In genomic region chr12:109839126-109839587, GRCm38 (mm10) we compare ENCODE assay signal across 8 mouse cellular contexts.
DNase-seq lines count a peak whose midpoint lies in the region; ATAC-seq and TF ChIP-seq lines count a peak whose summit lies in the region.
"Had no signal": no experiment of that assay in that cellular context is flagged by ENCODE, and none has a peak within 500 bp of the region (broad histone marks: within the 10 kb centered on the region; RNA-seq: fewer than 3 reads in every experiment).

No protein-coding gene starts in this region.

- no peak for DNase-seq in lung, adult 18-20 months
- DNase-seq in midbrain, postnatal 0 days (ENCODE audit: low spot score) = peak; percentile 81
- no peak for DNase-seq in adipocyte (ENCODE audit: low spot score)
- DNase-seq in cerebellum, adult 11-12 months = no peak
- DNase-seq: layer of hippocampus, adult 9-11 months had no signal

- H3K9ac ChIP-seq in lung, embryonic 16.5 days (ENCODE audit: low read length) = no peak overlapping the region
- H3K9ac ChIP-seq in forebrain, embryonic 13.5 days = no peak overlapping the region
- no peak overlapping the region for H3K9ac ChIP-seq in hindbrain, embryonic 16.5 days (ENCODE audit: low read depth, low read length)
- no peak overlapping the region for H3K9ac ChIP-seq in midbrain, postnatal 0 days (replicated peaks; ENCODE audit: low read length, poor library complexity, severe bottlenecking)

- H3K9me3 ChIP-seq in lung, embryonic 16.5 days (ENCODE audit: control insufficient read depth, low read length) = no peaks in the 10 kb centered on the region
- H3K9me3 ChIP-seq in forebrain, embryonic 13.5 days (replicated peaks) = no peaks in the 10 kb centered on the region
- H3K9me3 ChIP-seq in hindbrain, embryonic 16.5 days (ENCODE audit: control insufficient read depth, low read length) = no peaks in the 10 kb centered on the region
- no peaks in the 10 kb centered on the region for H3K9me3 ChIP-seq in midbrain, postnatal 0 days (ENCODE audit: low read length)

- peak; percentile 87 for ATAC-seq in lung, embryonic 16.5 days (ENCODE audit: low read depth)
- peak; percentile 84 for ATAC-seq in forebrain, embryonic 13.5 days
- ATAC-seq in hindbrain, embryonic 16.5 days = peak; percentile 70
- no peak for ATAC-seq in midbrain, postnatal 0 days (ENCODE audit: low FRiP score)

- WGBS in lung, embryonic 16.5 days = 22% methylated on average over 9 of the region's 9 CpGs
- 9% methylated on average over 9 of the region's 9 CpGs for WGBS in forebrain, embryonic 13.5 days
- 16% methylated on average over 9 of the region's 9 CpGs for WGBS in hindbrain, embryonic 16.5 days
- 33% methylated on average over 9 of the region's 9 CpGs for WGBS in midbrain, postnatal 0 days

- no peak overlapping the region; the same call in 1 of the 2 replicates for H3K4me2 ChIP-seq in lung, embryonic 16.5 days (ENCODE audit: low read depth, low read length)
- no peak overlapping the region for H3K4me2 ChIP-seq in forebrain, embryonic 13.5 days
- H3K4me2 ChIP-seq in hindbrain, embryonic 16.5 days (ENCODE audit: low read length) = no peak overlapping the region
- no peak overlapping the region for H3K4me2 ChIP-seq in midbrain, postnatal 0 days (ENCODE audit: low read depth, low read length, poor library complexity, severe bottlenecking)

- peak overlapping the region; percentile 74 for H3K27ac ChIP-seq in lung, embryonic 16.5 days (ENCODE audit: low read length)
- peak overlapping the region; percentile 17; the same call in 1 of the 2 replicates for H3K27ac ChIP-seq in forebrain, embryonic 13.5 days
- no peak overlapping the region for H3K27ac ChIP-seq in hindbrain, embryonic 16.5 days (ENCODE audit: low read depth, low read length)
- H3K27ac ChIP-seq in midbrain, postnatal 0 days (ENCODE audit: low read depth, low read length) = no peak overlapping the region

- no peaks in the 10 kb centered on the region for H3K36me3 ChIP-seq in lung, embryonic 16.5 days (ENCODE audit: control insufficient read depth, insufficient read depth, low read length)
- H3K36me3 ChIP-seq in forebrain, embryonic 13.5 days (ENCODE audit: poor library complexity, severe bottlenecking) = no peaks in the 10 kb centered on the region
- H3K36me3 ChIP-seq in hindbrain, embryonic 16.5 days (ENCODE audit: control insufficient read depth, insufficient read depth, low read length) = no peaks in the 10 kb centered on the region
- no peaks in the 10 kb centered on the region for H3K36me3 ChIP-seq in midbrain, postnatal 0 days (ENCODE audit: insufficient read depth, low read length)

- H3K4me1 ChIP-seq in lung, embryonic 16.5 days (replicated peaks; ENCODE audit: control insufficient read depth, insufficient read depth, low read length) = peaks cover 26% of the 10 kb centered on the region
- H3K4me1 ChIP-seq in forebrain, embryonic 13.5 days = peaks cover 26% of the 10 kb centered on the region
- peaks cover 3% of the 10 kb centered on the region; the same call in 1 of the 2 replicates for H3K4me1 ChIP-seq in hindbrain, embryonic 16.5 days (ENCODE audit: control insufficient read depth, insufficient read depth, low read depth, low read length)
- H3K4me1 ChIP-seq in midbrain, postnatal 0 days (ENCODE audit: insufficient read depth, low read length) = no peaks in the 10 kb centered on the region

- no peaks in the 10 kb centered on the region for H3K27me3 ChIP-seq in lung, embryonic 16.5 days (ENCODE audit: control insufficient read depth, insufficient read depth, low read depth, low read length)
- no peaks in the 10 kb centered on the region for H3K27me3 ChIP-seq in forebrain, embryonic 13.5 days
- H3K27me3 ChIP-seq in hindbrain, embryonic 16.5 days (replicated peaks; ENCODE audit: control insufficient read depth, insufficient read depth, low read length) = no peaks in the 10 kb centered on the region
- H3K27me3 ChIP-seq in midbrain, postnatal 0 days (ENCODE audit: insufficient read depth, low read length) = no peaks in the 10 kb centered on the region

- H3K4me3 ChIP-seq in lung, embryonic 16.5 days (ENCODE audit: low read length) = no peak overlapping the region
- no peak overlapping the region for H3K4me3 ChIP-seq in forebrain, embryonic 13.5 days
- H3K4me3 ChIP-seq in hindbrain, embryonic 16.5 days (ENCODE audit: low read length) = no peak overlapping the region
- no peak overlapping the region for H3K4me3 ChIP-seq in midbrain, postnatal 0 days (ENCODE audit: low read depth, low read length)

- no peak for TF ChIP-seq CTCF in midbrain, postnatal 0 days (IDR thresholded peaks at IDR 0.05)

Comparison
In these comparisons a context has a peak if more than half of its experiments do, and no peak if none do; other contexts are left out.
1. H3K27ac ChIP-seq: peak in lung, embryonic 16.5 days (single experiment) and forebrain, embryonic 13.5 days (single experiment); none in hindbrain, embryonic 16.5 days (single experiment) and midbrain, postnatal 0 days (single experiment).